Mouse (Mus musculus): ENCODE measurements around the gene Acsl5. TPM values are rescaled to one million over a fixed set of nuclear protein-coding genes. Genes with fewer than 3 reads are reported as not detected.

Acsl5 gene
- total RNA-seq, 2 experiments from 2014 or later: 66.8 to 93.0 TPM

DNA sequence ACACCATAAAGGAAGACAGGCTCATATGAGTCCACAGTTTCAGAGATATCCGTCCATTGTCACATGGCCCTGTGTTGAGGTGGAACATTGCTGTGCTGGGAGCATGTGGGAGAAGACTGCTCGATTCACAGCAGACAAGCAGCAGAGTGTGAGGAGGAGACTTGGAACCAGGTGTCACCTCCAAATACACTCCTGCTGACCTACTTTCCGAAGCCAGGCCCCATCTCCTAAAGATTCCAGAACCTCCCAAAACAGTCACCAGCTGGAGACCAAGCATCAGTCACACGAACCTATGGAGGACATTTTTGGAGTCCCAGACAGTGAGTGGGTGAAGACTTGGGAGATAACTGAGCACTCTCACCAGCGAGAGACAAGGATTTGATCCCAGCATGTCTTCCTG is 15.2 kb upstream of the Acsl5 start:
- no peak for ATAC-seq (ENCODE audit: poor library complexity, severe bottlenecking)

DNA sequence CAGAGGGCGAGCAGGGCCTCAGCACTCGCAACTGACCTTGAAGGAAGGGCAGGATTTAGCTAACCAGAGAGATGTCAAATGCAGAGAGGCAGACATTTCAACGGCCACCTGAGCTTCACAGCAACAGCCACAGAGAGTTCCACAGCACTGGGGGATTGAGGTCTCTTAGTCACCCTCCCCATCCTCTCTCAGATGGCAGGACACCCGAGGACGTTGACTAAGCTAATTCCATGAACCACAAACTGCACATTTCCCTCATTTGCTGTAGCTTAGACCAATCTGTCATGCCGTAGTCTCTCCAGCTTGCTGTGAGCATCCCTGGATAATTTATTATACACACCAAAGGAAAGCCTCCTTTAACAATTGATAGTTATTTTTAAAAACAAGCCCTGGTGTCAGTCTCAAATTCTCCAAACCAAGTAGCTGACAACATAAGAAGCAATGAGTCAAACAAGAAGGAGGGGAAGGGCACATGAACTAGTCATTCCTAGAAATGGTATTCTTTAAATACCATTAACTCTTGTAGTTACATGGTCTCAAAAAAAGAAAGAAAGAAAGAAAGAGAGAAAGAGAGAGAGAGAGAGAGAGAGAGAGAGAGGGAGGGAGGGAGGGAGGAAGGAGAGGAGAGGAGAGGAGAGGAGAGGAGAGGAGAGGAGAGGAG is 11.8 kb upstream of the Acsl5 start:
- no peak for ATAC-seq (ENCODE audit: poor library complexity, severe bottlenecking)

DNA sequence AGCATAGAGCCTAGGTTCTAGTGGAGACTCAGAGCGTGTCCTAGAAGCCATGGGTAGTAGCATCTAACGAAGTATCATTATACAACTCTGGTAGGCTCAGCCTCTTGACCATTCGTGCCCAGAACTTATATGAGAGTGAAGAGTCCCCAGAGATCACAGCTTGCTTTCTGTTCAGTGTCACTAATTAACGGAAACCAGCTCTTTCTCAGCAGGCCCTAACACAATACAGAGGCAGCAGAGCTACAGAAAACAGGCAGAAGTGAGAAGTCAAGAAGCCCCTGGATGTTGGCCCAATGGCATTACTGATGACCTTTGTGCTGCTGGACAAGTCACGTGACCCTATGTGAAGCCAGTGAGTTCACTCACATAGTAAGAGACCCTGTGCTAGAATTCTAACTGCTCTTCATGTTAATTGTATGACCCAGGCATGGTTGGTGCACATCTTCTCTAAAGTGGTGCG is 10.5 kb upstream of the Acsl5 start, which contains the start of gene Gucy2g:
Gene Gucy2g (minus strand): TSS at position 51 of the 460 bp plus-strand sequence.
- no peak for ATAC-seq (ENCODE audit: poor library complexity, severe bottlenecking)

DNA sequence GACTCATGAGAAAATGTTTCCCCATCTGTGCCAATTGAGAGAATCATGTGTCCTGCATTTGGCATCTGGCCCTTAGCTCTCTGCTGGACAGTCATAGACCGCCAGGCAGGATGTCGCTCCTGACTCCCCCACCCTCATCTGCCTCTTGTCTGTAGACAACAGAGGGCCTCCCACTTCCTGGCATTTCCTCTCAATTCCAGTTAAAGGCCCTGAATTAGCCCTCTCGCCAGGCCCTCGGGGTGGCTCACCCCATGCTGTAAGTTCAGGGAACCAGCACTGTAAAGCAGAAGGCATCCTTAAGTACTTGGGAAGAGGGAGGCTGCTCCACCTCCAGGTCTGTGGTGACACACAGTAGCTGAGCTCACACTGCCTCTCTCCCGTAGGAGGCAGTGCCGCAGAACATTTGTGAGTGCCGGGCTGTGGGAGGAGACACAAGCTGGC is 6.9 kb upstream of the Acsl5 start:
- no peak; the same call in 1 of the 2 replicates for ATAC-seq (ENCODE audit: poor library complexity, severe bottlenecking)

DNA sequence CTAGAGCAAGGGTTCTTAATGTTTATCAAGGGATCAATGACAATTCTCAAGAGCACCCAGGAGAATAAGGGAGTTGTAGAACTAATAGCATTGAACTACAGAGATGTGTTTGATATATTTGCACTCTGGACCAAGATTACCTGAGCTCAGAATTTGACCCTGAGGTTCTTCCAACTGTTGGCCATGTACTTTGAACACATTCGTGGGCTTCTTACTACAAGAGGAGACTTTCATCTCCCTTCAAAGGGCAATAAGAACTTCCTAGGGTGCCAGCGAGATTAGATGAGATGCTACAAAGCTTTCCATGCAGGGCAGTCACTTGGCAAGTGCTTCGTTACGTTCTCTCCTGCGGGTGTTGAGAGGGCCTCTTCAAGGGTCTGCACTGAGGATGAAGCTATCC is 4.2 kb upstream of the Acsl5 start:
- ATAC-seq (ENCODE audit: poor library complexity, severe bottlenecking): no peak

DNA sequence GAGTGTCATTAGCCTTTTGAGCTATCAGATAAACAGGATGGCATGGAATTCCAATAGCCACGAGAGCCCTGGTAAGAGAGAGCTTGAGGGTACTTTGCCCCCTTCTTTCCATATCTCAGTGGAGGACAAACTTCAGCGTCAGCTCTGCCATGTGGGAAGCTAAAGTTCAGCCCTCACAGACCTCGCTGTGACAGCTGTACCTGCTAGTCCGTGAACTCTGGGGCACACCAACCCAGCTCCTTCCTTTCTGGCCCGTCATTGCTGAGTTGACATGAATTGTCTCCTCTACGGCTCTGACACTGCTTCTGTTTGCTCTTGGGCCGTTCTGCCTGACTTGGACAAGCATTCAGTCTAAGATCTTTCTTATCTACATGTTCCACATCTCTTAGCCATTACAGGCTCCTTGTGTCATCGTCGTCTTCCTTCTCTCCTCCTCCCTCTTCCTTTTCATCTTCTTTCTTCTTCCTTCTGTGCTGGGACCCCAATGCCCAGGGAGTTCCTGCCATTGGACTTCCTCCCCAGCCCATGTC is 3.7 kb upstream of the Acsl5 start:
- ATAC-seq (ENCODE audit: poor library complexity, severe bottlenecking): no peak

DNA sequence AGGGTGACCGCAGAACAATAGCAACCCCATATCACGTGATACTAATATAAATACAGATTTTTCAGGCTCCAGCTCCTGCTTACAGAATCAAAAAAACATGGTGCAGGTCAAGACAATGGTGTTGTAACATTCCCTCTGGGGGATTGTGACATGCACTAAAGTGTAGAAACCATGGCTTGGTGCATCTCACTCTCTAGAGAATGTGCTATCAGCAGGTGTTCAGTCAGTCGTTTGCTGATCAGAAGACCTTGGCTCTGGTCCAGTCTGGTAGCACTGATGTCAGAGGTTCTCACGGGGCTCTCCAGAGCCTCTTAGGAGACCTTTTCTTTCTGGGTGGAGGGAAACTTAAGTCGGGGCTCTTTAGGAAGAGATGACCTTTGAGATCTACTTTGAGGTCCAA is 1.3 kb upstream of the Acsl5 start:
- no peak for ATAC-seq (ENCODE audit: poor library complexity, severe bottlenecking)

DNA sequence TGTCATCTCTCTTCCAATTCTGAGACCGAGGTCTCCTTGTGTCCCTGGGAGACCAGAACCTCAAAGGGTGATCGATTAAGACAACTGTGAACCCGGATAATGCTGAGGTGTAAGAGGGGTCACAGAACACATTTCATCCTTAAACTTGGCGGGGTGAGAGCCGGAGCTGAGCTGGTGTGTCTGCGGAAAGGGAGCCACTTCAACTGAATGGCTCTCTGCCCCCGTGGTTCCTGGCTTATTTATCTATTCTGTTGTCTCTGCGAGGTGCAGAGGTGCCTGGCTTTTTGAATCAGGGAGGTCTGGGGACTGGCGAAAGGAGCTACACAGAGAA is 1.5 kb downstream of the Acsl5 start:
- peak; percentile 23 for ATAC-seq (ENCODE audit: poor library complexity, severe bottlenecking)

DNA sequence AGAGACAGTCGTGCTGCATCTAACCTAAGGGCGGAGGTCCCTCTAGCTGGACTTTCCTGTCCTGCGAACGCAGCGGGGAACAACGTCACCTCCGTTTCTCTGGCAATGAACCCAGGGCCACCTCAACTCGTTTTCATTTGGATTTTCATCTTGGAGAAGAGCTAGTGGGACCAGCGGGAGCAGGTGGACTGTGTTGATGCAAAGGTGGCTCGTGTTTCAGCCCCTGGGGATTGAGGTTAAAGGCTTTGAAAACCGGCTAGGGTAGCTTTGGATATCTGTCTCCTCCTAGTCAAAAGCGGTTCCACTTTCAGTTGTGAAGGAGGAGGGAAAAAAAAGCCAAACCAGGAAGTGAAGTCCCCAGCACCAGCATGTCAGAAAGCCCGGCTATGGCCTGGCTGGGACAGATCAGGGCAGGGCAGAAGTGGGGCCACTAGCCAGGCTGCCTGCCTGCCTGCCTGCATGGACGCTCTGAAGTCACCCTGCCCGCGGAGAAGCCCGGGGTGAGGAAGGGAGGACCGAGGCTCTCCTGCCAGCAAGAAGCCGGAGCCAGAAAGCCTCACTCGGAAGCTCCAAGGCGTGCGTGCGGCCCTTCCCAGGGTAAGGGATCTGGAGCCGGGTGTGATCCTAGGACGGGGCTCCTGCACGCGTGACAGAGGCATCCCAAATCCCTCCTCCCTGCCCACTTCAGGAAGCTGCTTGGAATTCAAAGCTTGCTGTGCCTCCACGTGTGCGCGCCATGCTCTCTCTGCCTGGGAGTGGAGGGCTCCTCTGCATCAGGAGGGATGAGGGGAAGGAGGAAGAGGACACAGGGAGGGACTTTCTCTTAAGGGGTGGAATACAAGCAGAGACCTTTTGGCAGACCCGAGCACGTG is 2.1 kb downstream of the Acsl5 start:
- ATAC-seq (ENCODE audit: poor library complexity, severe bottlenecking): peak; percentile 78

DNA sequence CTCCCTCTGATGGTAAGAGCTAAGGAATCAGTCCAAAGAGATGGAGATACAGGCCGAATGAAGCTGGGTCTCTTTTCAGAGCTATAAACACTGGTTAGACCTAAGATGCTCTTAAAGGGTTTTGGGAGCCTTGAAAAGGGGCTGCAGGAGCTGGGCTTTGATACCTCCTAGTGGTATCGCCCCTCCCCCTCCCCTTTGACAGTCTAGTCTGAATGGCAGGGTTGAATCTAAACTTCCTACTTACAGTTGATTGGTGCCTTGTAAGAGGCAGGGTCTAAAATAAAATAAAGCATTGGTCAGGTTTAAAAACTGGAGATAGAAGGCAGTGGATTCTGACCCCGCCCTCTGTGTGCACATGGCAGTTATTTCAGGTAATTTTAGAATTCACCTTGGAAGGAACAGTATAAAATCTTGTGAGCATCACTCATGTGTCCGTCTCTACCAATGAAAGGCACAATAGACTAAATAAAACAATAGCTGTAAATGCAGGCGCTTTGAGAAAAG is 2.8 kb downstream of the Acsl5 start:
- 0 out of 2 replicates have a peak, but pooled peaks have one; percentile 7 for ATAC-seq (ENCODE audit: poor library complexity, severe bottlenecking)

DNA sequence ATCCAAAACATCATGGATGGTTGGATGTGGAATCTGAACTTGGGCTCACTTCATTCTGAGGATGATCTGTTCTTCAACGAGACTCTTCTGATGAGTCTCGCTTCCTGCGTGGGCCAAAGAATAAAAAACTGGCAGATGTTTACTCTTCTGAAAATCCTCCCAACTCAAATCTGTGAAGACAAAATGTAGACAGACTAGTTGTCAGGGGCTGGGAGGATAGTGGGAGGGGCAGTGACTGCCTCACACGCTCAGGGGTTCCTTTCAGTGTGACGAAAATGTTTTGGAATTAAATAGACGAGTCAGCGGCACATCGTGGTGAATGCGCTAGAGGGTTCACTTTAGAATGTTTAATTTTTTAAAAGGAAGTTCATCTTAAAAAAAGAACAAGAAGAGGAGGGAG is 4.4 kb downstream of the Acsl5 start:
- ATAC-seq (ENCODE audit: poor library complexity, severe bottlenecking): no peak

DNA sequence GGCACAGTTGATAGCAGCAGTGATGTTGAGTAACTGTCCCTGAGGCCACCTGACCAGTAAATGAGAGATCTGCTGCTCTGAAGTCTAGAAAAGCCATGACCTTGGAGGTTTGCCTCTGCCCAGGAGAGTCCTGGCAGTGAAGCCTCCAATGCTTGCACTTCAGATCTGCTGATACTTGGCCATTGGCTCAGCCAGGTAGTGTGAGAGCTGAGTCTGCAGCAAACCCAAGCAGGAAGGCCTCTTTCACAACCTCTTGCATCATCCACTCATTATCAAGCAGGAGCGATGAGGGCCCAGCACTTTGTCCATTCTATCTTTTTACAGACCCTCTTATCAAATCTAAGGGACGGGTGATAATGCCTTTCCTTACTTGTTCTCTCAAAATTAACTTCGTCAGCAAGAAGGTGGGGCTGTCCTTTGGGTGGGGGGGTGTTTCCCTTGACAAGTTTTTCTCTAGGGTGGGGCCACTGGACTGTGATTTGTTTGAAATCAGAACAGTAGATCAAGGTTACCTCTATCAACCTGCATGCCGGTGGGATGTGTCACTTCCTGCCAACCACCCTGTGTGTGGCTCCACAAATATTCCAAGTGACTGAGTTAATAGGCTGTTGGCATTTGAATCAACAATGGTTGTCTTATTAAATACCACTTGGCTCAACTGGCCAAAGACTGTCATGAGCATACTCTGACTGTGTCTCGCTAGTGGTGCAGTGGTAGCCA is 6.1 kb downstream of the Acsl5 start:
- 0 out of 2 replicates have a peak, but pooled peaks have one; percentile 25 for ATAC-seq (ENCODE audit: poor library complexity, severe bottlenecking)

DNA sequence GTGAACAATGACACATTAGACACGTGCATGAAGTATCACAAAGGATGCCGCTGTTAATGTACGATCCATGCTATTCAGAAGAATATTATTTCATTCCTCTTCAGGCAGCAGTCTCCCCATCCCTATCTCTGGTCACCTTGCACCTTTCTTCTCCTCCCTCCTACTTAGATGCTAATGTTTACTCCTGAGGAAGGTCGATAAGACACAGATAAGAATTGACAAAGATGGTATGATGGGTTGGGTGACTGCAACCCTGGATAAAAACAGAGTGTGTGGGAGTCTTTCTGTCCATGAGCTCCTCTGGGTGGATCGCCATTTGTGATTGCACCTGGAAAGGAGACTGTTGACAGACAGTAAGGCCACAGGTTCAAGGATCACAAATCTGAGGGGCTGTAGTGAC is 6.8 kb downstream of the Acsl5 start:
- no peak for ATAC-seq (ENCODE audit: poor library complexity, severe bottlenecking)

DNA sequence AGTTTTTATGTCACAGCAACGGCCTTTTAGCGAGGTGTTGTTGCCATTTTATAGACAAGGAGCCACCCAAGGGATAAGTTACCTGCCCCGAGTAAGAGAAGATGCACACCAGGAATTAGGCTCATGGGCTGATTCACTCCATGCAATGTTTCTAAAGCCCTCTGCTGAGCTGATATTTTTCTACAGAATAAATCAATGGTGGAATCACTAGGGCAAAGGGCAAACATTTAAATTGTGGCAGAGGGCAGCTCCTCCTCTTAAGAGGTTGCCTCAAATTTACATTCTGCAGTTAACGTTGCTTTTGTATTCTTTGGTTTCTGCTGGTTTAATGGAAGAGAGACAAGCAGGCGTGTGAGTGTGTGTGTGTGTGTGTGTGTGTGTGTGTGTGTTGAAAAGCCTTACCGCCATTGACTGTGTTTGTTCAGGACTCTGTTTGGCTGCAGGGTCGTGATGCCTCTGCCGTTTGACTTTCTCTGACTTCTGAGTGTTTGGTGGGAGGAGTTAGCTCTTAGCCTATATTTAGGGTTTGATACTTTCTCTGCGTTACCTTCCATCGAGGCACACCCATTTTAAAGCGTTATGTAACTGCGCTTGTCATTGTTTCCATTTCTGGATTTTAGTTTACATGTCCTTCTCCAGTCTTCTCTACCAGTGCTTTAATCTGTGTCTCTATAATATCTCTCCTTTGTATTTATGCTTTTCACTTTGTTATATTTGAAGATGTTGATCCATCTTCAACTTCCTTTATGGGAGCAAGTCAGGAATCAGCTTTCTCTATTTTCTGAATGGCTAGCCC is 8.8 kb downstream of the Acsl5 start:
- ATAC-seq (ENCODE audit: poor library complexity, severe bottlenecking): no peak

DNA sequence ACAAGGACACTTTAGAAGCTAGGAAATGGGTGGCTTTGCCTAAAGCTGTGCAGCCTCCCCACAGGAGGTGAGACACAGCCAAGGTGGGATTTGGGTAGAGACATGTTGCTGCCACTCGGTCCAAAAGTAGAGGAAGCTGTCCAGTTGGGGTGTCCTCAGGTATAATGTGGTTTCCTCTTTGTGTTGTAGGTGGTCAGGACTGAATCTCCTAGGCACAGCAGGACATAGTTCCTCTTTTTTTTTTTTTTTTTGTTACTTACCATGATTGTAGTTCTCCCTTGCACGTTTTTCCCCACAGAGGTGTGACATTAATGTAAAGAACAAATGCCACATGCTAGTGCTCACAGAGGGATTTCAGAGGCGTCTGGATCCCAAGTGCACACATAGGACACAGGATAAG is 13.5 kb downstream of the Acsl5 start:
- ATAC-seq (ENCODE audit: poor library complexity, severe bottlenecking): peak; percentile 96

DNA sequence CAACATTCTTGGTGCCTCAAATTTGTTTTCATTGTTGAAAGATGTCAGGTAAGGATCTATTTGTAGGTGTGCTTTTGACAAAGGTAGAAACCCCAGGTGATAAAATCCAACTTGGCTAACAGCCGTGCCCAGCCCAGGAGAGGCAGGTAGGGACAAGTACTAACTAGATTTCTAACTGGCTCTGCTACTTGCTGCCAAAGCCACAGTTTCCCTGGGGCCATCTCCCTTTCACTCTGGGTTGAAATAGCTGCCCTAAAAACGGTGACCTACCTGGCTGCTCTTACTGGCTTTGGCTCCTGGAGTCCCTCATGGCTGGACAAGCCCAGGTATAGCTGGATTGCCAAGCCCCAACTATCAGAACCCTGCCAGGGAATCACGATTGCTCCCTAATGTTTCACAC is 15.0 kb downstream of the Acsl5 start:
- no peak for ATAC-seq (ENCODE audit: poor library complexity, severe bottlenecking)

DNA sequence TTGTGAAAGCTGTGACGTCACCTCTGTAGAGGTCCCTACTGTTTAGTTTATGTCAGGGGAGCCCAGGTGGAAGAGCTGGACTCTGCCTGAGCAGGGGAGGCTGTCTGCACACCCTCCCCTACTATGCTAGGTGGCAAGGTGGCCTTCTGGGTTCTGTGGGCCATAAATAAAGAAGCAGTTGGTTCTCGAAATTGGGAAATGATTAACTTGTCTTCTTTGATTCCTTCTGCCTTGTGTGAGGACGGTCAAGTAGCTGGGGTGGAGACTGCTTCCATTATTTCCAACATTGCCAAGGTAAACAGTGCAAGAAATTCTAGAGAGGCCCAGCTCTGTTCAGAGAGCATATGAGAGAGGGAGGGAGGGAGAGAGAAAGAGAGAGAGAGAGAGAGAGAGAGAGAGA is 16.4 kb downstream of the Acsl5 start:
- no peak for ATAC-seq (ENCODE audit: poor library complexity, severe bottlenecking)

DNA sequence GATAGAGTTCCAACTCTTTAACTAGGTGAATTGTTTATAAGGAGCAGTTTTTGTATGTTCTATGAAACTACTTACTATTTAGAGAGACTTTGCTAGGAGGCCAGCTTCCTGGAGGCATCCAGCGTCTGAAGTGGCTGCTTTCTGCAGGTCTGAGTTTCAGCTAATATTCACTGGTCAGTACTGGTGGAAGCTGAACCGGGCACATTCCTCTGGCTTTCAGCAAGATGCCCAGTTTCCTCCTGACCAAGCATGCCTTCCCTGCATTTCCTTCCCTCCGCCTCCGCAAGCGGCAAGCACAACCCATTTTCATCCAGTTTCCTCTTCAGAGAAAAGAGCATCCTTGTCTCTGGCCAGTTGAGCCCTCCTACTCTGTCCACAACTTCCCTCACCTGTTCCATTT is 17.3 kb downstream of the Acsl5 start:
- ATAC-seq (ENCODE audit: poor library complexity, severe bottlenecking): no peak

DNA sequence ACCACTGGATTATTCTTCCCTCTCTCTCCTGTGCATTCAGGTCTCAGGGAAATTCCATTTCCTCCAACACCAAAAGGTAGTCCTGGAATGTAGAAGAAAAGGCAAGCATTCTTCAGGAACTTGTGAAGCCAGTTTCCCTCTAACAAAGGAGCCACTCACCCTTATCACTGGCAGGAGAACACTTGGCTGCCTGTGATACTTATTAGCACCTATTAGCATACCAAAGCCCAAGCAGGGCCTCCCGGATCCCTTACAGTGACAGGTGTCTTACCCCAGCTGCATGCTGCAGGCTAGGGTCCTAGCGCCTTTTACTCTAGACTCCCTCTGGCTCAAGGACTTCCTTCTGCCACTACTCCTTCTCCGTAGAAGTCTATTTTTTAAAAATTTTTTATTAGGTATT is 19.7 kb downstream of the Acsl5 start:
- no peak for ATAC-seq (ENCODE audit: poor library complexity, severe bottlenecking)

DNA sequence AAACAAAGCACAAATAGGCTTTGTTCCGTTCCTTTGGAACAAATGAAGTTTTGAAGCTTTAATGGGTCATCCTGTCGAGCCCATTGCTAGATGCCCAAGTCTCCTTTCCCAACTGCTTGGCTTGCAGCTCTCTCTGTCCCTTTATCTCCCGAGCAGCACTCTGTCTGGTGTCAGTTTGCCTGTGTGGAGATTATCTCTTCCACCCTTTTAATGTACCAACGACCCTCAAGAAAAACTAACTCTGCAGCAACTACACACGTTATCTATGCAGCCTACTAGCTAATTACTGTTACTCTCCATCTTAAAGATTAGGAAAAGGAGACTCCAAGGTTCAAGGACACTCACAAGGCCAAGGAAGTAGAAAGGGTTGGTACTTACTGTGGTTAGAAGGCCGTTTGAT is 21.6 kb downstream of the Acsl5 start:
- ATAC-seq (ENCODE audit: poor library complexity, severe bottlenecking): no peak

Measured in megakaryocyte, adult 5-6 weeks (primary cell).